Mouse (Mus musculus): Measurements from ENCODE around the gene Tmem120a. TPM values are rescaled to one million over a fixed set of nuclear protein-coding genes. Genes with fewer than 3 reads are reported as not detected.

The Tmem120a gene
- polyA plus RNA-seq, 1 experiment, result 32.7 TPM

DNA sequence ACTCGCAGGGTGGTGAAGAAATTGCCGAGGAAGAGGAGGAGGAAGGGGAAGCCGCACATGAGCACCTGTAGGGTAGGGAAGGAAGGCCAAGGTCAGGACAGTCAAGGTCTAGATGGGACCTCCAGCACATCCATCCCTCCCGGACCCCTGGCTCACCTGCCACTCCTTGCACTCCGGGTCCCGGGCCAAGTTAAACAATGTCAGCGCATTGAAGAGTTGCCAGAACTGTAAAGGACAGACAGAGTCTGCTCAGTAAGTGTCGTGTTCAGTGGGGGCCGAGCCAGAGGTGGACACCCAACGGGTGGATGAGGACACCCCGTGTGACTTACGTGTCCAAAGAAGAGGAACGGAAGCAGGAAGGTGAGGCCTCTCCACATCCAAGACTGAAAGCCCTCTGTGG, 8.5 kb downstream of the Tmem120a start:
- Histone ChIP-seq H3K4me2 (ENCODE audit: low read depth) (no peak overlapping the region), H3K79me2 (ENCODE audit: control insufficient read depth, insufficient read depth) (no peaks in the 10 kb centered on the region), H3K4me3 (no peak overlapping the region), H3K36me3 (ENCODE audit: control insufficient read depth, insufficient read depth) (peaks cover 15% of the 10 kb centered on the region), H3ac (ENCODE audit: control insufficient read depth, insufficient read length) (no peak overlapping the region), H3K27me3 (ENCODE audit: control insufficient read depth, insufficient read depth, insufficient read length) (no peaks in the 10 kb centered on the region)
- no peak for TF ChIP-seq MAX (IDR thresholded peaks at IDR 0.05; ENCODE audit: low read depth)
- TF ChIP-seq POLR2AphosphoS2 (IDR thresholded peaks at IDR 0.05; ENCODE audit: insufficient read length, low read depth), result no peak
- no peak for TF ChIP-seq MYOG (IDR thresholded peaks at IDR 0.05; ENCODE audit: control insufficient read depth in 1 of 3, insufficient read depth in 1 of 3, insufficient read length in 2 of 3, low read depth in 2 of 3)
- no peak for TF ChIP-seq USF1 (IDR thresholded peaks at IDR 0.05; ENCODE audit: low read depth)
- TF ChIP-seq REST (IDR thresholded peaks at IDR 0.05; ENCODE audit: insufficient read depth, insufficient read length), result no peak

DNA sequence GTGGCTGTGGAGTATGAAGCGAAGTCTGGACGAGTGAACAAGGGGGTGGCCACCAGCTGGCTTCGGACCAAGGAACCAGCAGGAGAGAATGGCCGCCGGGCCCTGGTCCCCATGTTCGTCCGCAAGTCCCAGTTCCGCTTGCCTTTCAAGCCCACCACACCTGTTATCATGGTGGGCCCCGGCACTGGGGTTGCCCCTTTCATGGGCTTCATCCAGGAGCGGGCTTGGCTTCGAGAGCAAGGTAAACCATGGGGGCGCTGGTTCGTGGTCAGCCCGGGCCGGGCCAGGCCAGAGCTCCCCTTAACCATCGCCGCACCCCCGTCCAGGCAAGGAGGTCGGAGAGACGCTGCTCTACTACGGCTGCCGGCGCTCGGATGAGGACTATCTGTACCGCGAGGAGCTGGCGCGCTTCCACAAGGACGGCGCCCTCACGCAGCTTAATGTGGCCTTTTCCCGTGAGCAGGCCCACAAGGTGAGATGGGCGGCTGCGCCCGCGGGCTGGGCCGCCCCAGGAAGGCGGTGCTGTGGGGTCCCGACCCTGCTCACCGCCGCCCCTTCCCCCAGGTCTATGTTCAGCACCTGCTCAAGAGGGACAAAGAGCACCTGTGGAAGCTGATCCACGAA, 10.1 kb downstream of the Tmem120a start:
- no peaks in the 10 kb centered on the region for H3K79me2 ChIP-seq (ENCODE audit: control insufficient read depth, insufficient read depth)
- H3K36me3 ChIP-seq (ENCODE audit: control insufficient read depth, insufficient read depth), result peaks cover 15% of the 10 kb centered on the region
- no peak overlapping the region for H3ac ChIP-seq (ENCODE audit: control insufficient read depth, insufficient read length)
- no peak overlapping the region for H3K4me2 ChIP-seq (ENCODE audit: low read depth)
- H3K4me3 ChIP-seq, result no peak overlapping the region
- H3K27me3 ChIP-seq (ENCODE audit: control insufficient read depth, insufficient read depth, insufficient read length), result no peaks in the 10 kb centered on the region
- TF ChIP-seq USF1 (IDR thresholded peaks at IDR 0.05; ENCODE audit: low read depth), result no peak
- TF ChIP-seq POLR2A (IDR thresholded peaks at IDR 0.05; ENCODE audit: insufficient read length, low read depth), result no peak
- TF ChIP-seq CEBPB (IDR thresholded peaks at IDR 0.05; ENCODE audit: insufficient read depth, poor library complexity, severe bottlenecking), result no peak
- no peak for TF ChIP-seq POLR2AphosphoS2 (IDR thresholded peaks at IDR 0.05; ENCODE audit: insufficient read length, low read depth)
- TF ChIP-seq MYOG (IDR thresholded peaks at IDR 0.05; ENCODE audit: control insufficient read depth in 1 of 3, insufficient read depth in 1 of 3, insufficient read length in 2 of 3, low read depth in 2 of 3), result no peak
- TF ChIP-seq TCF12 (IDR thresholded peaks at IDR 0.05; ENCODE audit: insufficient read depth, poor library complexity, severe bottlenecking), result no peak
- no peak for TF ChIP-seq TCF3 (IDR thresholded peaks at IDR 0.05; ENCODE audit: insufficient read length, low read depth)
- TF ChIP-seq E2F4 (IDR thresholded peaks at IDR 0.05; ENCODE audit: insufficient read depth), result no peak
- no peak for TF ChIP-seq REST (IDR thresholded peaks at IDR 0.05; ENCODE audit: insufficient read depth, insufficient read length)
- TF ChIP-seq SRF (IDR thresholded peaks at IDR 0.05; ENCODE audit: control insufficient read depth, insufficient read length, low read depth), result no peak
- no peak for TF ChIP-seq MAX (IDR thresholded peaks at IDR 0.05; ENCODE audit: low read depth)
- no peak for TF ChIP-seq MYOD1 (IDR thresholded peaks at IDR 0.05; ENCODE audit: control insufficient read depth in 1 of 3, insufficient read length in 2 of 3, low read depth in 2 of 3)

DNA sequence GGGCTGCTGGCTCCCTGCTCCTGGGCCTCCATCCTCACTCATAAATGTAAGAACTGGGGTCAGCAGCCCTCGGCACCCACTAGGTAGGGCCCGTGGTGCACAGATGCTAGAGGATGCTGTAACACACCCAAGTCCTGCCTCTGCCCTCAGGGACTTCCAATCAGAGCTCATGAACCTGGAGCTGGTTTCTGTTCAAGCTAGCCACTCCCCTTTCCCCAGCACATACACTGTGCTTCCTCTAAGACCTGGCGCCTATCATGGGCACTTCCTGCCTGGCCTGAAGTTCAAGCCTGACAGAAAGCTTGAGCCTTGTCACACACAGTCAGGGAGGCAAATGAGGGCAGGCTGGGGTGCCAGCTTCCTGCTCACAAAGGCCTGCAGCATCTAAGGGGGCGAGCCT, 11.2 kb downstream of the Tmem120a start:
- Histone ChIP-seq H3ac (ENCODE audit: control insufficient read depth, insufficient read length) (no peak overlapping the region), H3K27me3 (ENCODE audit: control insufficient read depth, insufficient read depth, insufficient read length) (no peaks in the 10 kb centered on the region), H3K79me2 (ENCODE audit: control insufficient read depth, insufficient read depth) (no peaks in the 10 kb centered on the region), H3K4me3 (no peak overlapping the region), H3K36me3 (ENCODE audit: control insufficient read depth, insufficient read depth) (peaks cover 15% of the 10 kb centered on the region), H3K4me2 (ENCODE audit: low read depth) (no peak overlapping the region)
- TF ChIP-seq E2F4 (IDR thresholded peaks at IDR 0.05; ENCODE audit: insufficient read depth), result no peak

DNA sequence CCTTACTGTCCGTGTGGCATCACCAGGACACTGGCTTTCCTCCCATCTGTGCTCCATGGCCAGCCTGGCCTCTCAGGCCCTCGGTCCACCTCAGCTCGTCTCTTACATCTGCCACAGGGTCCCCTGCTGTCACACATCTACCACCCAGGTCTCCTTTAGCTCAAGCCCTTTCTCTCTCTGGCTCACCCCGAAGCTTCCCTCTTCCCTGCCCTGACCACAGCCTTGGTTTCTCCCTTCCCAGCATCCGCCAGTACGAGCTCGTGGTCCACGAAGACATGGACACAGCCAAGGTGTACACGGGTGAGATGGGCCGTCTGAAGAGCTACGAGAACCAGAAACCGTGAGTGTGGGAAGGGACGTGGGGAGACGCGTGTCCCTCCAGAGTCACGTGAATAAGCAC, 12.9 kb downstream of the Tmem120a start:
- H3K4me2 ChIP-seq (ENCODE audit: low read depth), result no peak overlapping the region
- H3K36me3 ChIP-seq (ENCODE audit: control insufficient read depth, insufficient read depth), result peaks cover 14% of the 10 kb centered on the region
- no peak overlapping the region for H3ac ChIP-seq (ENCODE audit: control insufficient read depth, insufficient read length)
- TF ChIP-seq POLR2A (IDR thresholded peaks at IDR 0.05; ENCODE audit: insufficient read length, low read depth) (no peak), REST (IDR thresholded peaks at IDR 0.05; ENCODE audit: insufficient read depth, insufficient read length) (no peak), TCF12 (IDR thresholded peaks at IDR 0.05; ENCODE audit: insufficient read depth, poor library complexity, severe bottlenecking) (no peak), MYOG (IDR thresholded peaks at IDR 0.05; ENCODE audit: control insufficient read depth in 1 of 3, insufficient read depth in 1 of 3, insufficient read length in 2 of 3, low read depth in 2 of 3) (no peak)
- no peaks in the 10 kb centered on the region for H3K27me3 ChIP-seq (ENCODE audit: control insufficient read depth, insufficient read depth, insufficient read length)
- H3K4me3 ChIP-seq, result no peak overlapping the region
- no peaks in the 10 kb centered on the region for H3K79me2 ChIP-seq (ENCODE audit: control insufficient read depth, insufficient read depth)

DNA sequence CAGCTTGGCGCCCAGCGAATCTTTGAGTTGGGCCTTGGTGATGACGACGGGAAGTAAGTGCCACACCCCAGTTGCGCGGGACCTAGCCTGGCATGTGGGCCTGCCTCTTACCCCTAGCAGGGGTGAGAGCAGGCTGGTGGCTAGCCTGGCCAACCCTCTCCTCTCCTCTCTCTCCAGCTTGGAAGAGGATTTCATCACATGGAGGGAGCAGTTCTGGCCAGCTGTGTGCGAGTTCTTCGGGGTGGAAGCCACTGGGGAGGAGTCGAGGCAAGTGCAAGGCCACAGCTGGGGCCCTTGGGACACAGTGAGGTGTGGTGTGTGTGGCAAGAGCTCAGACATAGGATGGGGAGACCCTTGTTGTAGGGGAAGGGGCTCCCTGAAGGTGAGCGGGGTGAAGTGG, 13.3 kb downstream of the Tmem120a start:
- H3K4me3 ChIP-seq, result no peak overlapping the region
- H3K36me3 ChIP-seq (ENCODE audit: control insufficient read depth, insufficient read depth), result peaks cover 10% of the 10 kb centered on the region
- H3K79me2 ChIP-seq (ENCODE audit: control insufficient read depth, insufficient read depth), result no peaks in the 10 kb centered on the region

More for the DNA sequence above, 13.3 kb downstream of the Tmem120a start:
- TF ChIP-seq MYOD1 (IDR thresholded peaks at IDR 0.05; ENCODE audit: control insufficient read depth in 1 of 3, insufficient read length in 2 of 3, low read depth in 2 of 3) (no peak), E2F4 (IDR thresholded peaks at IDR 0.05; ENCODE audit: insufficient read depth) (no peak), MYOG (IDR thresholded peaks at IDR 0.05; ENCODE audit: control insufficient read depth in 1 of 3, insufficient read depth in 1 of 3, insufficient read length in 2 of 3, low read depth in 2 of 3) (no peak), POLR2AphosphoS2 (IDR thresholded peaks at IDR 0.05; ENCODE audit: insufficient read length, low read depth) (no peak), CEBPB (IDR thresholded peaks at IDR 0.05; ENCODE audit: insufficient read depth, poor library complexity, severe bottlenecking) (no peak), TCF12 (IDR thresholded peaks at IDR 0.05; ENCODE audit: insufficient read depth, poor library complexity, severe bottlenecking) (no peak)
- H3K4me2 ChIP-seq (ENCODE audit: low read depth), result no peak overlapping the region
- no peak overlapping the region for H3ac ChIP-seq (ENCODE audit: control insufficient read depth, insufficient read length)
- H3K27me3 ChIP-seq (ENCODE audit: control insufficient read depth, insufficient read depth, insufficient read length), result no peaks in the 10 kb centered on the region
